Mouse (Mus musculus) embryonic facial prominence, embryonic 10.5 days (tissue): ENCODE results near the gene Cbx4. TPM values are rescaled to one million over a fixed set of nuclear protein-coding genes. Genes with fewer than 3 reads are reported as not detected.

Experiments used
- polyA plus RNA-seq: library from polyadenylated mRNA; unstranded; fragments of >200 nt; fragmentation: Nextera tagmentation; extraction: Ambion mirVana; gene quantifications from 2 replicates; pipeline ENCODE4 v1.2.1, GENCODE M21; 2016

Cbx4 gene
- polyA plus RNA-seq, 1 experiment from 2014 or later = 4.7 TPM

Other genes with a start within 250 kb of the Cbx4 start
- gene Rbfox3, start 174.6 kb downstream of the Cbx4 start, polyA plus RNA-seq = 2.3 and 2.5 TPM in 2 replicates
- gene Enpp7, start 98.0 kb downstream of the Cbx4 start, polyA plus RNA-seq = not detected in 2 replicates
- gene Cbx2, start 63.3 kb downstream of the Cbx4 start, polyA plus RNA-seq = 150 and 152 TPM in 2 replicates
- 11.6 and 12.4 TPM in 2 replicates for gene Cbx8, start 45.3 kb downstream of the Cbx4 start, polyA plus RNA-seq
- 25.3 and 25.5 TPM in 2 replicates for gene Tbc1d16, start 142.3 kb upstream of the Cbx4 start, polyA plus RNA-seq
- 16.4 and 19.5 TPM in 2 replicates for gene Ccdc40, start 142.4 kb upstream of the Cbx4 start, polyA plus RNA-seq
- 30.8 TPM in 2 replicates for gene Gaa, start 181.7 kb upstream of the Cbx4 start, polyA plus RNA-seq
- gene Eif4a3, start 213.9 kb upstream of the Cbx4 start, polyA plus RNA-seq = 465 and 504 TPM in 2 replicates
- 0.05 TPM in 1 of 2 replicates, not detected in the other for gene Card14, start 221.5 kb upstream of the Cbx4 start, polyA plus RNA-seq